9 mouse cellular contexts compared by ENCODE assay signal in genomic region chr14:25474732-25475131, GRCm38 (mm10). TPM values are rescaled to one million over a fixed set of nuclear protein-coding genes. Genes with fewer than 3 reads are reported as not detected.
A peak's percentile ranks its signal among the peaks of the same experiment; 100 is the strongest.
DNase-seq lines count a peak whose midpoint lies in the region; ATAC-seq lines count a peak whose summit lies in the region.
"Had no signal": no experiment of that assay in that cellular context is flagged by ENCODE, and none has a peak within 500 bp of the region (broad histone marks: within the 10 kb centered on the region; RNA-seq: fewer than 3 reads in every experiment).

No protein-coding gene starts in this region.

- ATAC-seq in heart, embryonic 15.5 days (replicated peaks; ENCODE audit: insufficient number of reproducible peaks, insufficient read depth, low FRiP score, low read depth), result no peak
- ATAC-seq in intestine, embryonic 14.5 days (replicated peaks; ENCODE audit: low FRiP score, low TSS enrichment, low read depth), result no peak

- DNase-seq in heart, adult 8-10 months (ENCODE audit: low spot score), result no peak
- DNase-seq in spleen, adult 18-20 months, result peak; percentile 46 to 47
- DNase-seq in spleen, adult 12 weeks (ENCODE audit: low spot score), result no peak
- no peak for DNase-seq in intestine, embryonic 14.5 days (ENCODE audit: low spot score)
- DNase-seq in thymus, postnatal 25 days, result peak; percentile 53
- DNase-seq in left cerebral cortex, postnatal 4 days, result no peak
- DNase-seq in right cerebral cortex, adult 18-20 months, result no peak

- no peaks in the 10 kb centered on the region for H3K27me3 ChIP-seq in heart, embryonic 15.5 days
- no peaks in the 10 kb centered on the region for H3K27me3 ChIP-seq in intestine, embryonic 14.5 days (replicated peaks; ENCODE audit: control insufficient read depth, insufficient read depth, low read length)

- no peak overlapping the region for H3K4me3 ChIP-seq in heart, embryonic 15.5 days
- no peak overlapping the region for H3K4me3 ChIP-seq in intestine, embryonic 14.5 days (ENCODE audit: low read depth, low read length)
- H3K4me3 ChIP-seq: erythroblast, embryonic 14.5 days had no signal

- intact Hi-C loops in left cerebral cortex, postnatal 4 days (cut with DNase I), result no loop called here

- H3K4me1 ChIP-seq in heart, embryonic 15.5 days (replicated peaks), result peaks cover 99% of the 10 kb centered on the region
- H3K4me1 ChIP-seq in intestine, embryonic 14.5 days (replicated peaks; ENCODE audit: control insufficient read depth, insufficient read depth, low read length), result peaks cover 60% of the 10 kb centered on the region

- H3K36me3 ChIP-seq in heart, embryonic 15.5 days, result no peaks in the 10 kb centered on the region
- 0 out of 2 replicates have a peak, but pooled peaks cover 3% of the 10 kb centered on the region for H3K36me3 ChIP-seq in intestine, embryonic 14.5 days (ENCODE audit: control insufficient read depth, insufficient read depth, low read length)

- peak overlapping the region; percentile 81 for H3K27ac ChIP-seq in heart, embryonic 15.5 days
- H3K27ac ChIP-seq in intestine, embryonic 14.5 days (ENCODE audit: low read depth), result 0 out of 2 replicates have a peak overlapping the region, but pooled peaks have one; percentile 5

- H3K9ac ChIP-seq in heart, embryonic 15.5 days, result no peak overlapping the region
- no peak overlapping the region for H3K9ac ChIP-seq in intestine, embryonic 14.5 days (ENCODE audit: low read length)

- no peaks in the 10 kb centered on the region for H3K9me3 ChIP-seq in heart, embryonic 15.5 days (replicated peaks)
- H3K9me3 ChIP-seq in intestine, embryonic 14.5 days (ENCODE audit: control insufficient read depth, low read length), result no peaks in the 10 kb centered on the region

- 43% methylated on average over 6 of the region's 6 CpGs for WGBS in heart, embryonic 15.5 days
- 52% methylated on average over 6 of the region's 6 CpGs for WGBS in intestine, embryonic 14.5 days

- H3K4me2 ChIP-seq in heart, embryonic 15.5 days, result no peak overlapping the region
- no peak overlapping the region for H3K4me2 ChIP-seq in intestine, embryonic 14.5 days (ENCODE audit: low read length)

RNA-seq across cellular contexts. Expression of gene Zmiz1, which starts 15.7 kb away (rescaled TPM):
- polyA plus RNA-seq in heart, embryonic 15.5 days (2015; fragmentation: Nextera tagmentation; extraction: Ambion mirVana), result 22.1 and 26.2 TPM in 2 replicates
- 10 to 100 TPM; 34.7 to 44.1 (median 40.4) TPM for total RNA-seq in heart, adult 8-10 months (2022)
- 37.4 and 39.0 TPM in 2 replicates for polyA plus RNA-seq in intestine, embryonic 14.5 days (2014; fragmentation: Nextera tagmentation; extraction: Ambion mirVana)
- total RNA-seq in left cerebral cortex, postnatal 4 days (2021), result 100 to 1,000 TPM; 149 to 152 TPM

Comparison
In these comparisons a context has a peak if more than half of its experiments do, and no peak if none do; other contexts are left out.
1. DNase-seq: peak in spleen, adult 18-20 months (2 of 2) and thymus, postnatal 25 days (single experiment); none in heart, adult 8-10 months (single experiment), spleen, adult 12 weeks (single experiment), intestine, embryonic 14.5 days (single experiment), left cerebral cortex, postnatal 4 days (single experiment) and right cerebral cortex, adult 18-20 months (single experiment).